Mouse (Mus musculus): ENCODE results near the gene B3gnt8.

DNA sequence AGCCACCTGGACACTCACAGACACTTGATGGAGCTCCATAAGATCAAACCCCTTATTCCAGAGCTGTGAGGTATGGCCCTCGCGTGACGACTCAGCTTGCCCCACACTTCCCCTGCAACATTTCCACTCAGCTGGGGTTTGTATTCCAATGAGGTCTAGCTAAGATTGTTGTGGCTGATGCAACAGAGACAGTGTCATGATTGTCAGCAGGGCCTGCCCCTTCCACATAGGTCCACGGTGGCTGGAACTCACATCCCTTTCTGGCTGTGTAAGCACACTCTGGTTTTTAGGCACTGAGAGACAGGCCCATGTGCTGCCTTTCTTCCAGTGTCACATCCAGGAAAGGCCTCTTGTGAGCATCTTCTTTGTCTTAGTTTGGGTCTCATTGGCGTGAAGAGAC lies 41.8 kb upstream of the B3gnt8 start:
- no peak for TF ChIP-seq NRF1 (IDR thresholded peaks at IDR 0.05; ENCODE audit: insufficient read depth, low read depth, low read length, poor library complexity, severe bottlenecking)
- TF ChIP-seq CTCF (IDR thresholded peaks at IDR 0.05 in 2 of 3, conservative IDR thresholded peaks at IDR 0.05 in 1 of 3; ENCODE audit: control insufficient read depth in 1 of 3, insufficient read depth in 1 of 3, low read depth in 2 of 3, low read length in 3 of 3, poor library complexity in 1 of 3, severe bottlenecking in 1 of 3) = no peak
